Mouse (Mus musculus) CH12.LX (cell line): ENCODE data around the gene Hdac5. TPM values are rescaled to one million over a fixed set of nuclear protein-coding genes. Genes with fewer than 3 reads are reported as not detected.

Source experiments
- DNase-seq: peaks from one replicate; pipeline ENCODE4 v3.0.0-alpha.2; 2013; ENCODE audit errors: extremely low read depth
- H3K27ac ChIP-seq: 2 replicates; pipeline ENCODE4 v1.5.1; 2012; ENCODE audit warnings: low read depth, mild to moderate bottlenecking, control low read depth, moderate library complexity; ENCODE audit not compliant: insufficient read depth
- H3K27me3 ChIP-seq: replicated peaks from 2 replicates; pipeline ENCODE3; 2012; ENCODE audit warnings: inconsistent platforms
- H3K36me3 ChIP-seq, 2 experiments: replicated peaks in 1 of 2; 2 replicates each; pipeline versions ENCODE3 to v1.6.1; 2012; ENCODE audit warnings: inconsistent platforms in 1 of 2, low read length in 1 of 2, mild to moderate bottlenecking in 1 of 2, mixed read lengths in 1 of 2, moderate library complexity in 1 of 2; ENCODE audit not compliant: control insufficient read depth in 1 of 2, insufficient read depth in 1 of 2
- H3K4me1 ChIP-seq, 2 experiments: 2 replicates each; pipeline ENCODE4 v1.6.1; 2012; ENCODE audit warnings: inconsistent platforms in 1 of 2, moderate library complexity in 1 of 2; ENCODE audit not compliant: insufficient read depth in 2 of 2, control insufficient read depth in 1 of 2
- H3K4me2 ChIP-seq: 2 replicates; pipeline ENCODE4 v1.6.1; 2012; ENCODE audit warnings: low read depth, mild to moderate bottlenecking, control low read depth; ENCODE audit not compliant: poor library complexity, insufficient read depth, severe bottlenecking
- H3K4me3 ChIP-seq, 3 experiments: fragments of 150-350 bp in 1 of 3; sonication (generic) in 1 of 3; replicated peaks in 1 of 3; 2 replicates each; pipeline versions ENCODE3 to v1.5.1; 2011 to 2012; ENCODE audit warnings: low read depth in 2 of 3, low read length in 2 of 3, mild to moderate bottlenecking in 2 of 3, moderate library complexity in 2 of 3, control low read depth in 1 of 3, improper control_type of control experiment in 1 of 3, inconsistent platforms in 1 of 3, mixed read lengths in 1 of 3; ENCODE audit not compliant: poor library complexity in 1 of 3
- H3K79me2 ChIP-seq: replicated peaks from 2 replicates; pipeline ENCODE4 v1.6.1; 2012; ENCODE audit warnings: mild to moderate bottlenecking, moderate library complexity; ENCODE audit not compliant: control insufficient read depth, poor library complexity, insufficient read depth, severe bottlenecking; ENCODE audit errors: extremely low read depth
- H3K9ac ChIP-seq: 2 replicates; pipeline ENCODE4 v1.6.1; 2012; ENCODE audit warnings: low read depth, mild to moderate bottlenecking, control low read depth, moderate library complexity; ENCODE audit not compliant: insufficient read depth
- H3K9me3 ChIP-seq: replicated peaks from 2 replicates; pipeline ENCODE3; 2012; ENCODE audit warnings: low read length, inconsistent platforms, mixed read lengths
- CHD1 ChIP-seq: IDR thresholded peaks from 2 replicates; pipeline ENCODE4 v1.6.1; 2012; ENCODE audit warnings: low read depth, low read length, improper control_type of control experiment, inconsistent platforms
- CHD2 ChIP-seq: IDR thresholded peaks from 2 replicates; pipeline ENCODE4 v1.6.1; 2011; ENCODE audit warnings: low read length, improper control_type of control experiment
- ELF1 ChIP-seq: IDR thresholded peaks from 2 replicates; pipeline ENCODE4 v1.6.1; 2014; ENCODE audit warnings: low read depth, mild to moderate bottlenecking, inconsistent platforms, low read length, improper control_type of control experiment
- ETS1 ChIP-seq: conservative IDR thresholded peaks from 2 replicates; pipeline ENCODE4 v1.6.1; 2012; ENCODE audit warnings: low read depth, mild to moderate bottlenecking, inconsistent platforms, low read length, improper control_type of control experiment, moderate library complexity
- HCFC1 ChIP-seq: IDR thresholded peaks from 2 replicates; pipeline ENCODE4 v1.6.1; 2012; ENCODE audit warnings: low read depth, mild to moderate bottlenecking, inconsistent platforms, low read length, improper control_type of control experiment
- IRF4 ChIP-seq: IDR thresholded peaks from 2 replicates; pipeline ENCODE4 v1.6.1; 2014; ENCODE audit warnings: low read depth, mild to moderate bottlenecking, inconsistent platforms, low read length, improper control_type of control experiment
- KAT2A ChIP-seq: IDR thresholded peaks from 2 replicates; pipeline ENCODE4 v1.6.1; 2012; ENCODE audit warnings: low read length, improper control_type of control experiment, inconsistent platforms; ENCODE audit not compliant: insufficient replicate concordance
- MAFK ChIP-seq: IDR thresholded peaks from 2 replicates; pipeline ENCODE4 v1.6.1; 2011; ENCODE audit warnings: low read length, improper control_type of control experiment; ENCODE audit not compliant: insufficient replicate concordance
- MAX ChIP-seq: IDR thresholded peaks from 2 replicates; pipeline ENCODE4 v1.6.1; 2011; ENCODE audit warnings: low read length, improper control_type of control experiment
- MAZ ChIP-seq: IDR thresholded peaks from 2 replicates; pipeline ENCODE4 v1.6.1; 2012; ENCODE audit warnings: low read depth, mild to moderate bottlenecking, inconsistent platforms, low read length, improper control_type of control experiment, moderate library complexity
- MEF2A ChIP-seq: IDR thresholded peaks from 2 replicates; pipeline ENCODE4 v1.6.1; 2014; ENCODE audit warnings: low read depth, mild to moderate bottlenecking, inconsistent platforms, low read length, improper control_type of control experiment, borderline replicate concordance
- MXI1 ChIP-seq: IDR thresholded peaks from 2 replicates; pipeline ENCODE4 v1.6.1; 2011; ENCODE audit warnings: mild to moderate bottlenecking, low read depth, low read length, improper control_type of control experiment
- MYC ChIP-seq: IDR thresholded peaks from 2 replicates; pipeline ENCODE4 v1.6.1; 2011; ENCODE audit warnings: low read depth, mild to moderate bottlenecking, improper control_type of control experiment, low read length
- NELFE ChIP-seq: IDR thresholded peaks from 2 replicates; pipeline ENCODE4 v1.6.1; 2011; ENCODE audit warnings: low read depth, low read length, improper control_type of control experiment
- NRF1 ChIP-seq: IDR thresholded peaks from 2 replicates; pipeline ENCODE4 v1.6.1; 2014; ENCODE audit warnings: low read depth, mild to moderate bottlenecking, inconsistent platforms, low read length, improper control_type of control experiment, moderate library complexity
- POLR2A ChIP-seq: IDR thresholded peaks from 2 replicates; pipeline ENCODE4 v1.6.1; 2011; ENCODE audit warnings: low read depth, mild to moderate bottlenecking, improper control_type of control experiment, low read length
- POLR2AphosphoS2 ChIP-seq: IDR thresholded peaks from 2 replicates; pipeline ENCODE4 v1.6.1; 2011; ENCODE audit warnings: low read depth, low read length, improper control_type of control experiment
- RAD21 ChIP-seq: IDR thresholded peaks from 2 replicates; pipeline ENCODE4 v1.6.1; 2011; ENCODE audit warnings: low read depth, mild to moderate bottlenecking, low read length, improper control_type of control experiment, moderate library complexity
- SIN3A ChIP-seq: IDR thresholded peaks from 2 replicates; pipeline ENCODE4 v1.6.1; 2012; ENCODE audit warnings: low read length, improper control_type of control experiment, inconsistent platforms
- TBP ChIP-seq: conservative IDR thresholded peaks from 2 replicates; pipeline ENCODE4 v1.6.1; 2011; ENCODE audit warnings: low read depth, low read length, improper control_type of control experiment
- TCF12 ChIP-seq: IDR thresholded peaks from 2 replicates; pipeline ENCODE4 v1.6.1; 2014; ENCODE audit warnings: low read depth, mild to moderate bottlenecking, inconsistent platforms, low read length, improper control_type of control experiment
- USF2 ChIP-seq: conservative IDR thresholded peaks from 2 replicates; pipeline ENCODE4 v1.6.1; 2011; ENCODE audit warnings: low read depth, low read length, improper control_type of control experiment
- ZKSCAN1 ChIP-seq: IDR thresholded peaks from 2 replicates; pipeline ENCODE4 v1.6.1; 2012; ENCODE audit warnings: low read depth, inconsistent platforms, low read length, improper control_type of control experiment, borderline replicate concordance
- ZMIZ1 ChIP-seq: IDR thresholded peaks from 2 replicates; pipeline ENCODE4 v1.6.1; 2012; ENCODE audit warnings: low read depth, mild to moderate bottlenecking, inconsistent platforms, low read length, improper control_type of control experiment
- dilution Hi-C: fragments of 300-500 bp; cut with MboI; formaldehyde crosslinking; loops from 2 replicates; pipeline ENCODE4 v1.14.3; 2020; ENCODE audit warnings: low sequenced_read_pairs; ENCODE audit not compliant: extremely low pct_unique_long_range_greater_than_20kb, extremely low pct_ligation_motif_present
- in situ Hi-C: fragments of 300-500 bp; cut with MboI; formaldehyde crosslinking; loops from 3 replicates; pipeline ENCODE4 v1.14.3; 2019; ENCODE audit warnings: low sequenced_read_pairs, low pct_ligation_motif_present, low pct_unique_long_range_greater_than_20kb, mixed read lengths
- polyA plus RNA-seq: library from polyadenylated mRNA; unstranded; fragments of >175 nt; gene quantifications from 2 replicates; pipeline ENCODE4 v1.2.1, GENCODE M21; 2012; ENCODE audit warnings: low read depth; ENCODE audit not compliant: insufficient read length
- total RNA-seq, 2 experiments: library from RNA; depleted of rRNA; stranded (reverse); fragments of 300-350 nt in 1 of 2; fragments of >200 nt in 1 of 2; gene quantifications; 2 replicates each; pipeline ENCODE4 v1.2.3; 2012 to 2014

The Hdac5 gene
- total and polyA plus RNA-seq, 3 experiments = 24.9 to 49.6 (median 46.4) TPM

DNA sequence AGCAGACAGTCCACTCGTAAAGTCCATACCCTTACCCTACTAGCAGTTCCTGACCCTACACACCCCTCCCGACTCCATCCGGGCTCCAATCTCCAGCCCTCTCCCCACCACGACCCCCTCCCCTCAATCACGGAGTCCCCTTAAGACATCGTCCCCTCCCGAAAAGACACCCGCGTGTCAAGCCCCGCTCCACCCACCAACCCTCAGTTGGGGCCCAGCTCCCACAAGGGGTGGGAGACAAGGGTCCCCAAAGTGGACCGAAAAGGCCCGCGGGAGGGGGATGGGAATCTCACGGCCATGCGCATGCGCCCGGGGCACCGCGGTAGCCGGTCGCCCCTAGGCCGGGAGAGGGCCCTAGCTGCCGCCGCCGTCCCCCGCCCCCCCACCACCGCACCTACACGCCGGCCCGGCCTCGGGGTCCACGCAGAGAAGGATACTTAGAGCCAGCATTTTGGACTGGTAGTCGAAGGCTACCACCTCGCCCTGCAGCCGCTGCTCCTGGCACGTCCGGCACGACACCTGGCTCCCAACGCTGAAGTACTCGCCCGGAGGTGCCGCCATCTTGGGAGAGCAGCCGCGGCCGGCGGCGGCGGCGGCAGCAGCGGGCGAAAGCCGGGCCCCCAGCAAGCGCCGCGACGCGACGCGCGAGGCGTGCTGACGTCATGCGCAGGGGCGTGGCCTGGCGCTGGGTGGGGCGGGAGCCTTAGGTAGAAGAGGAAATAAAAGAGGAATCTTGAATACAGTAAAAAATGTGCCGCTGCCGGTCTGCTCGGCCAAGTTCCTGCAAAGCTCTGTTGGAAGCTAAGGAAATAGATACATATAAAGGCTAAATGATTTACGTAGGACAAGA, 45.1 kb downstream of the Hdac5 start, which contains the start of gene Lsm12:
Gene Lsm12, minus strand, starts transcription at position 651 of the 850 bp plus-strand sequence.
- Histone ChIP-seq H3K4me3 (peak within 1 kb of the TSS; percentile 60 to 88 (median 81)), H3K36me3 (peaks cover 20 to 34% of the 10 kb centered on the region in 2 experiments), H3K9ac (peak within 1 kb of the TSS; percentile 86), H3K27me3 (no peaks in the 10 kb centered on the region), H3K9me3 (no peaks in the 10 kb centered on the region), H3K4me1 (peaks cover 6 to 57% of the 10 kb centered on the region in 2 experiments), H3K79me2 (peaks cover 49% of the 10 kb centered on the region), H3K27ac (peak within 1 kb of the TSS; percentile 83), H3K4me2 (peak within 1 kb of the TSS; percentile 83)
- DNase-seq = peak; percentile 94
- dilution Hi-C loops (no loop called here), in situ Hi-C loops (no loop called here)
- TF ChIP-seq NELFE (peak; percentile 87), NRF1 (peak; percentile 84), POLR2AphosphoS2 (peak; percentile 93), POLR2A (peak; percentile 94), ELF1 (peak; percentile 57; the same call in 1 of the 2 replicates), MEF2A (peak; percentile 56; the same call in 1 of the 2 replicates), MXI1 (peak; percentile 70), CHD1 (no peak), KAT2A (0 out of 2 replicates have a peak, but pooled peaks have one; percentile 58), MAZ (peak; percentile 82), TCF12 (peak; percentile 94), SIN3A (peak; percentile 84), RAD21 (no peak), HCFC1 (peak; percentile 63; the same call in 1 of the 2 replicates), MAX (peak; percentile 32; the same call in 1 of the 2 replicates), MAFK (no peak), MYC (peak; percentile 69; the same call in 1 of the 2 replicates), USF2 (no peak), TBP (peak; percentile 95), ZMIZ1 (peak; percentile 92), ETS1 (peak; percentile 17; the same call in 1 of the 2 replicates), ZKSCAN1 (no peak; the same call in 1 of the 2 replicates), IRF4 (peak; percentile 62), CHD2 (peak; percentile 77)
